Mouse (Mus musculus) c-Kit-negative CD71-positive TER-119-positive erythroid progenitor cells, embryonic 14.5 days (primary cell): ENCODE measurements around the gene Stam.
"Not testable (repeated sequence)": the region's sequence is repeated elsewhere in the genome, so short reads cannot be mapped to it uniquely, and the experiment has no call there.

Source experiments
- DNase-seq: peaks from one replicate; pipeline ENCODE4 v3.0.0-alpha.2; 2013; ENCODE audit warnings: low read depth, low spot score

Stam gene

GRCm38 (mm10) chr2:14192046-14192445 is 118.1 kb downstream of the Stam start:
- no peak for DNase-seq

DNA sequence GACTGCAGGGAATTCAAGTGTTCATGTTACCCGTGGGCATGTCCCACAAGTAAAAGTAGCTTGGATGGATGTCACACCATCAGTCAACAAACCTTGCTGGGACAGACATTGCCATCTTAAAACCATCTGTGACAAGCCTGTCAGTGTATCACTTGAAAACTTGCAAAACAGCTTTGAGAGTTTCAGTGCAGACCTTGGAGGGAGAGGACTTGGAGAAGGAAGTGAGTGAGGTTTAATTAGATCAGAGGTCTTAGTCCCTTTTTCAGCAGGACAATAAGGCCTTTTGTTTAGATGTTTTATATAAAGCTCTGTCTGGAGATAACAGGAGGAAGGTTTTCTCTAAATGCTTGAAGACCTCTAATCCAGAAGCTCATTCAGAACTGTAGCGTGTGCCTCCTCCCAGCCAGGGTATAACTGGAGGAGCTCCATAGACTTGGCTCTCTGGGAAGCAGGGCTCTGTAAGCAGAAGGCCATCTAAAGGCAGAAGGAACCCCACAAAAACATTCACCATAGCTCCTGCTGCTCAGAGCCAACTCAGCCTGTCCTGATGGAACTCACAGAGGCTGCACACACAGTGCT is 124.5 kb downstream of the Stam start:
- not testable (repeated sequence) for DNase-seq
